Mouse (Mus musculus) left cerebral cortex, postnatal 25 days (tissue): ENCODE measurements around the gene Lig3. TPM values are rescaled to one million over a fixed set of nuclear protein-coding genes. Genes with fewer than 3 reads are reported as not detected.

Source experiments
- DNase-seq, 2 experiments: peaks; one replicate each; pipeline ENCODE4 v3.0.0; 2022; ENCODE audit warnings: low spot score in 2 of 2, mixed read lengths in 1 of 2
- intact Hi-C: fragments of 180-260 bp; cut with DNase I; formaldehyde crosslinking; loops from one replicate; pipeline ENCODE4 v1.15.1; 2025
- total RNA-seq, 2 experiments: library from RNA; stranded (reverse); gene quantifications; 2 replicates each; pipeline ENCODE4 v1.2.3; 2021

Gene Lig3
- 10 to 100 TPM; 23.1 to 26.4 TPM for total RNA-seq

GRCm38 (mm10) chr11:82780983-82781903, at the start of gene Lig3:
Gene Lig3, plus strand, starts transcription at chr11:82781108.
- DNase-seq: peak; percentile 94 to 95
- intact Hi-C loops: loop anchor here (1.0 to 2.0 kb wide), 2 partner anchors 17 to 90 kb away; partner anchors contain the start of genes Cct6b, Rffl and Zfp830

GRCm38 (mm10) chr11:82734227-82734626, 46.7 kb upstream of the Lig3 start:
- DNase-seq: no peak
- intact Hi-C loops: no loop called here

DNA sequence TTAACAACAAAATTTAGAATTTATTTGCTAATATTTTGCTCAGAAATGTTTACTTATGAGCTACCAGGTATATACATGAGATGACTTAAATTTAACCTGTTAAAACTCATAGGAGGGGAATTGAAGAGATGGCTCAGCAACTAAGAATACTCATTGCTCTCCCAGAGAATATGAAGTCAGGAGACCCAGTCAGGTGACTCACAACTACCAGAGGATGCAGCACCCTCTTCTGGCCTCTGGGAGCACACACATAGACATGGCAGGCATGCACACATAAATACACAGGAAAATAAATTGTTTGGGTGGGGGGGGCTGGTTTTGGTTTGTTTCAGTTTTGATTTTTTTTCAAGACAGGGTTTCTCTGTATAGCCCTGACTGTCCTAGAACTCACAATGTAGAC, 41.9 kb upstream of the Lig3 start:
- no peak for DNase-seq
- intact Hi-C loops: no loop called here

- peak in 1 of 2 experiments; percentile 4 for DNase-seq
- intact Hi-C loops: loop anchor here (1.0 kb wide), 1 partner anchor 144 kb away; the partner anchor contains the start of gene Rad51d
Measured at GRCm38 (mm10) chr11:82746138-82746537, 34.8 kb upstream of the Lig3 start.

DNA sequence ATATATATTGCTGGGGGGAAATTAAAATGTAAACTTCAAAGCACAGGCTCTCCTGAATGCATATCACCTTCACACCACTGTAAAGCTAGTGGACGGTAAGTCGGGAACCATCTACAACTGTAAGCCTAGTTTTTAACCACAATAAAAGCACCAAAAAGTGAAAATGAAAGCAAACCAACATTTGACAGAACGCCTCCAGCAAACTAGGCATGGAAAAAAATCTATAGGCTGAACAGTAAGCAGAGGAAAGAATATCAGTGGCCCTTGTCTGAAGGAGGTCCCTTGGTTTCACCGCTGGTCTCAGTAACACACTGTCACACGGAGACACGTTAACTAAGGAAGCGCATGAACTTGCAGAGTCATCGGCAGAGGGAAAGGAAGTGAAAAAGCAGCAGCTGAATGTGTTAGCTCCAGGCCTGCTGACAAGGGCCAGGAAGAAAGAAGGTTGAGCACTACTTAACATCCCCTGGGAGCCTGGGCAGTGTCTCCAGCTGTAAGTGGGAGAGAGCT, 34.0 kb upstream of the Lig3 start:
- intact Hi-C loops: loop anchor here (1.0 kb wide), 1 partner anchor 143 kb away; the partner anchor contains the start of gene Rad51d
- DNase-seq: no peak

DNA sequence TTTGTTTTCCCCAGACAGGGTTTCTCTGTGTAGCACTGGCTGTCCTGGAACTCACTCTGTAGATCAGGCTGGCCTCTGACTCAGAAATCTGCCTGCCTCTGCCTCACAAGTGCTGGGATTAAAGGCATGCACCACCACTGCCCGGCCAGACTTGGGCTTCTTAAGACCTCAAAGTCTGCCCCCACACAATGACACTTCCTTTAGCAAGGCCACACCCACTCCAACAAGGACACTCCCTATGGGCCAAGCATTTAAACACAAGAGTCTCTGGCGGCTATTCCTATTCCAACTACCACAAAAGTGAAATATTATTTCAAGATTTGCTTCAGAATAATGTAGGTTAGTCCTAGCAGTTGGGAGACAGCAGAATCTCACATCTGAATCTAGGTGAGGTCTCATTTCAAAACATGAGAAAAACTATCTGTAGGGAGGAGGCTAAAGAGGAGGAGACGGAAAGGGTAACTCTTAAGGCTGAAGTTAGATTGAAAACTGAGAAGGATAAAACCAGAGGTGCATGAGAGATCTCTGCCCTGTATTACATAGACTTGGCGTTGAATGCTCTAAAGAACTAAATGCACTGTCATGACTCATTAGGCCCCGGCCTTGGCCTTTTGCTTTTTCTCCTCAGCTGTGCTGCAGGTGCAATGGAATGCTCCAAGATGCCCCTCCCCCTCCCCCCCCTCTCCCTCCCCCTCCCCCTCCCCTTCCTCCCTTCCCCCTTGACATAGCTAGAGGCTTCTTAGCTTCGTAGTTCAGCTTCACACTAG, 28.4 kb upstream of the Lig3 start:
- intact Hi-C loops: no loop called here
- DNase-seq: no peak

DNA sequence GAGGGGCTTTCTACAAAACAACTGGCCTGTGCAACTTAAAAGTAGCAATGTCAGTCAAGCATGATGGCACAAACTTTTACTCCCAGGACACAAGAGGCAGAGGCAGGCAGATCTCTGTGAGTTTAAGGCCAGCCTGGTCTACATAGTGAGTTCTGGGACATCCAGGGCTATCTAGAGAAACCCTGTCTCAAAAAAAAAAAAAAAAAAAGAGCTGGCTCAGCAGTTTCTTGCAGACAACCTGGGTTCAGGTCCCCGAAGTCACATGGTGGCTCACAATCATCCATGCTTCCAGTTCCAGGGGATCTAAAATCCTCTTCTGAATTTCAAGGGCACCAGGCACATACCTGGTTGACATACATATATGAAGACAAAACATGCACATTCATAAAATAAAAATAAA, 25.0 kb upstream of the Lig3 start:
- intact Hi-C loops: no loop called here
- DNase-seq: no peak

GRCm38 (mm10) chr11:82762286-82762829, 18.6 kb upstream of the Lig3 start:
- intact Hi-C loops: loop anchor here (5.0 kb wide), 3 partner anchors 70 to 525 kb away; no protein-coding TSS in a partner anchor
- no peak for DNase-seq

GRCm38 (mm10) chr11:82763261-82763660, 17.6 kb upstream of the Lig3 start:
- intact Hi-C loops: loop anchor here (5.0 kb wide), 3 partner anchors 71 to 526 kb away; no protein-coding TSS in a partner anchor
- DNase-seq: no peak

DNA sequence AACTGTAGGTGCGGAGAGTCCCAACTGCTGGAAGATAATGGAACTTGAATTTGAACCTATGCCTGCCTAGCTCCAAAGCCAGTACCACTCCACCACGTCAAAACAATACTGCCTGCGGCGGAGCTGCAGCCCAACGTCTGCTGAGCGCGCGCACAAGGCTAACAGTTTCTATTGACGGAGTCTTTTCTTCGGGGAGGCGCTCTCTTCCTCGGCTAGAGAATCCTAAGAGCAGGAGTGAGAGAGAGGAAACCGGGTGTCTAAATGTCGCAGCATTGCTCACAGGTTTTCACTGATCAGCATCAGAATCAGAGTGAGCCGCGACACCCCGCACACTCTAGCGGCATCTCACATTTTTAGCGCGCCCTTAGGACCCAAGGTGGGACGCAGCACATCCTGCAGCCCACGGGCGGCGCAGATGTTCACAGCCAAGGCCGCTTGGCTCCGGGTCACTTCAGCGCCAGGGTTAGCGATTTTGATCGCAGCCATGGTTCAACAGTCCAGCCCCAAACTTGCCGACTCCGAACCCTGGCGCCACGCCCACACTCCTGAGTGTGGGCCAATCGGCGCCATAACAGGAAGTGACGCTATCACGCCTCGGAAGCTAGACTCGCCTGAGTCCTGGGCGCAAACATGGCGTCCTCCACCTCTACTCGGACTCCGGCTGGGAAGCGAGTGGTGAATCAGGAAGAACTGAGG, 17.0 kb upstream of the Lig3 start, which contains the start of the genes Cct6b and Zfp830:
Cct6b (minus strand) TSS at position 580 of the 696 bp plus-strand sequence.
Zfp830 (plus strand) TSS at position 604 of the 696 bp plus-strand sequence.
- DNase-seq: peak; percentile 94 to 95
- intact Hi-C loops: loop anchor here (1.0 to 5.0 kb wide), 4 partner anchors 17 to 527 kb away; partner anchors contain the start of gene Lig3

- intact Hi-C loops: loop anchor here (1.0 to 5.0 kb wide), 4 partner anchors 17 to 527 kb away; partner anchors contain the start of gene Lig3
- DNase-seq: no peak
Measured at GRCm38 (mm10) chr11:82764438-82764924, 16.4 kb upstream of the Lig3 start.

GRCm38 (mm10) chr11:82780134-82780533, 774 bp upstream of the Lig3 start:
- no peak for DNase-seq
- intact Hi-C loops: loop anchor here (2.0 kb wide), 1 partner anchor 91 kb away; the partner anchor contains the start of gene Rffl

DNA sequence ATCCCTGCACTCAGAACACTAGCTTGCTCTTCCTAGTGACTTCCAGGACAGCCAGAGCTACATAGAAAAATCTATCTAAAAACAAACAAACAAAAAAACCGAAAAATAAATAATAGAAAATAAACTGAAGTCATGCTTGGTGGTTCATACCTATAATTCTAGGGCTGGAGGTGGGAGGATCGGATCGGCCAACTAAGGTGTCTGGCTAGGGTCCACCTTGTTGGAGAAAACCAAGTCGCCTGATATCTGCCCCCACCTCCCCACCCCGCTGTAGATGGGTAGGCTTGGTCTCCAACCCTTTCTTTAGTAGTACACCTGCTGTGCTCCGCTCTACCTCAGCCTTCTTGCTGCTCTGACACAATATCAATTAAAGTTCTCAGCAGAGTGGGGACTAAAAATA, 1.3 kb downstream of the Lig3 start:
- DNase-seq: no peak
- intact Hi-C loops: no loop called here

DNA sequence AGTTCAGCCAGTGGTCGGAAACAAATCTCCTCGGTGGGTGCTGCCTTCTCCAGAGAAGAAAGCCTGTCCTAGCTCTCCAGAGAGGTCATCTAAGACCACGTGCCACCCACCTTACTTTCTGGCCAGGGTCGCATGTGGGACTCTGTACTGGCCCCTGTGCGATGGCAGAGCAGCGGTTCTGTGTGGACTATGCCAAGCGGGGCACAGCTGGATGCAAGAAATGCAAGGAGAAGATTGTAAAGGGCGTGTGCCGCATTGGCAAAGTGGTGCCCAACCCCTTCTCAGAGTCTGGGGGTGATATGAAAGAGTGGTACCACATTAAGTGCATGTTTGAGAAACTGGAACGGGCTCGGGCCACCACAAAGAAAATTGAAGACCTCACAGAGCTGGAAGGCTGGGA, 2.5 kb downstream of the Lig3 start:
- intact Hi-C loops: no loop called here
- no peak for DNase-seq

- no peak for DNase-seq
- intact Hi-C loops: no loop called here
Measured at GRCm38 (mm10) chr11:82806656-82807055, 25.7 kb downstream of the Lig3 start.

- intact Hi-C loops: no loop called here
- no peak for DNase-seq
Measured at GRCm38 (mm10) chr11:82807370-82807769, 26.5 kb downstream of the Lig3 start.

- intact Hi-C loops: no loop called here
- DNase-seq: no peak
Measured at GRCm38 (mm10) chr11:82808485-82808884, 27.6 kb downstream of the Lig3 start.

- intact Hi-C loops: no loop called here
- peak in 1 of 2 experiments; percentile 37 for DNase-seq
Measured at GRCm38 (mm10) chr11:82819350-82819749, 38.4 kb downstream of the Lig3 start.
